Mouse (Mus musculus): ENCODE data around the gene Zfp653.
"Not testable (repeated sequence)": the region's sequence is repeated elsewhere in the genome, so short reads cannot be mapped to it uniquely, and the experiment has no call there.

Gene Zfp653

GRCm38 (mm10) chr9:22070791-22071573 is at the start of gene Zfp653, which contains the start of gene Gm49318:
Zfp653 (minus strand) TSS chr9:22071376.
Gm49318 (minus strand) TSS chr9:22071259.
- peak; percentile 89 for DNase-seq (ENCODE audit: low read depth, low spot score)

- no peak for DNase-seq (ENCODE audit: low read depth, low spot score)
These were observed 48.4 kb upstream of the Zfp653 start for GRCm38 (mm10) chr9:22119543-22119942.

GRCm38 (mm10) chr9:22117754-22118456 is 46.7 kb upstream of the Zfp653 start:
- DNase-seq (ENCODE audit: low read depth, low spot score), result peak; percentile 67

GRCm38 (mm10) chr9:22116740-22117426 is 45.7 kb upstream of the Zfp653 start, which contains the start of gene Elof1:
Elof1 (minus strand) TSS chr9:22117172.
- DNase-seq (ENCODE audit: low read depth, low spot score), result peak; percentile 96

- DNase-seq (ENCODE audit: low read depth, low spot score), result peak; percentile 19
These were observed 44.9 kb upstream of the Zfp653 start for GRCm38 (mm10) chr9:22116086-22116485.

- DNase-seq (ENCODE audit: low read depth, low spot score), result no peak
These were observed 44.5 kb upstream of the Zfp653 start for GRCm38 (mm10) chr9:22115635-22116034.

GRCm38 (mm10) chr9:22108194-22108593 is 37.0 kb upstream of the Zfp653 start:
- no peak for DNase-seq (ENCODE audit: low read depth, low spot score)

- DNase-seq (ENCODE audit: low read depth, low spot score), result no peak
These were observed 28.7 kb upstream of the Zfp653 start for GRCm38 (mm10) chr9:22099922-22100321.

GRCm38 (mm10) chr9:22098993-22099696 is 28.0 kb upstream of the Zfp653 start, which contains the start of gene Cnn1:
Cnn1 (plus strand) TSS chr9:22099216.
- DNase-seq (ENCODE audit: low read depth, low spot score), result no peak

GRCm38 (mm10) chr9:22095854-22096307 is 24.7 kb upstream of the Zfp653 start:
- no peak for DNase-seq (ENCODE audit: low read depth, low spot score)

GRCm38 (mm10) chr9:22092746-22093145 is 21.6 kb upstream of the Zfp653 start:
- no peak for DNase-seq (ENCODE audit: low read depth, low spot score)

GRCm38 (mm10) chr9:22089986-22090385 is 18.8 kb upstream of the Zfp653 start:
- DNase-seq (ENCODE audit: low read depth, low spot score), result no peak

GRCm38 (mm10) chr9:22089281-22089680 is 18.1 kb upstream of the Zfp653 start:
- no peak for DNase-seq (ENCODE audit: low read depth, low spot score)

- DNase-seq (ENCODE audit: low read depth, low spot score), result no peak
These were observed 15.9 kb upstream of the Zfp653 start for GRCm38 (mm10) chr9:22087034-22087618.

GRCm38 (mm10) chr9:22086012-22086411 is 14.8 kb upstream of the Zfp653 start:
- no peak for DNase-seq (ENCODE audit: low read depth, low spot score)

GRCm38 (mm10) chr9:22085022-22085834 is 14.1 kb upstream of the Zfp653 start, which contains the start of gene Ecsit:
Ecsit (minus strand) TSS chr9:22085438.
- peak; percentile 97 for DNase-seq (ENCODE audit: low read depth, low spot score)

GRCm38 (mm10) chr9:22084667-22085021 is 13.5 kb upstream of the Zfp653 start:
- DNase-seq (ENCODE audit: low read depth, low spot score), result no peak

GRCm38 (mm10) chr9:22076223-22076622 is 5.0 kb upstream of the Zfp653 start:
- no peak for DNase-seq (ENCODE audit: low read depth, low spot score)

- not testable (repeated sequence) for DNase-seq (ENCODE audit: low read depth, low spot score)
These were observed 4.6 kb upstream of the Zfp653 start for GRCm38 (mm10) chr9:22075778-22076177.

GRCm38 (mm10) chr9:22072276-22072675 is 1.1 kb upstream of the Zfp653 start:
- DNase-seq (ENCODE audit: low read depth, low spot score), result no peak

Data from c-Kit-negative CD71-positive TER-119-positive erythroid progenitor cells, embryonic 14.5 days (primary cell).